Mouse (Mus musculus) myocyte (in vitro differentiated cells): ENCODE data around the gene Lrrfip2. TPM values are rescaled to one million over a fixed set of nuclear protein-coding genes. Genes with fewer than 3 reads are reported as not detected.

ENCODE experiments used
- H3K27me3 ChIP-seq: one replicate; pipeline ENCODE4 v1.6.1; 2011; ENCODE audit not compliant: control insufficient read depth, insufficient read depth, insufficient read length
- H3K36me3 ChIP-seq: one replicate; pipeline ENCODE4 v1.6.1; 2011; ENCODE audit not compliant: control insufficient read depth, insufficient read depth
- H3K4me2 ChIP-seq: one replicate; pipeline ENCODE4 v1.6.1; 2011; ENCODE audit warnings: low read depth, control low read depth
- H3K4me3 ChIP-seq: one replicate; pipeline ENCODE4 v1.5.1; 2011; ENCODE audit warnings: mild to moderate bottlenecking, control low read depth, moderate library complexity
- H3K79me2 ChIP-seq: one replicate; pipeline ENCODE4 v1.6.1; 2011; ENCODE audit not compliant: control insufficient read depth, insufficient read depth
- H3ac ChIP-seq: one replicate; pipeline ENCODE4 v1.6.1; 2011; ENCODE audit not compliant: control insufficient read depth, insufficient read length
- CEBPB ChIP-seq: IDR thresholded peaks from 2 replicates; pipeline ENCODE4 v1.6.1; 2011; ENCODE audit warnings: mild to moderate bottlenecking, moderate library complexity; ENCODE audit not compliant: poor library complexity, insufficient read depth, severe bottlenecking
- E2F4 ChIP-seq: IDR thresholded peaks from one replicate; pipeline ENCODE4 v1.6.1; 2011; ENCODE audit warnings: mild to moderate bottlenecking, control low read depth, moderate library complexity; ENCODE audit not compliant: insufficient read depth
- MAX ChIP-seq: IDR thresholded peaks from one replicate; pipeline ENCODE4 v1.6.1; 2011; ENCODE audit warnings: low read depth, mild to moderate bottlenecking, control low read depth
- MYOD1 ChIP-seq, 3 experiments: IDR thresholded peaks; one replicate each; pipeline ENCODE4 v1.6.1; 2011; ENCODE audit warnings: control low read depth in 2 of 3, low read depth in 2 of 3, mild to moderate bottlenecking in 2 of 3, moderate library complexity in 1 of 3; ENCODE audit not compliant: insufficient read length in 2 of 3, control insufficient read depth in 1 of 3
- MYOG ChIP-seq, 3 experiments: IDR thresholded peaks; one replicate each; pipeline ENCODE4 v1.6.1; 2011; ENCODE audit warnings: control low read depth in 2 of 3, low read depth in 2 of 3, mild to moderate bottlenecking in 2 of 3; ENCODE audit not compliant: insufficient read length in 2 of 3, control insufficient read depth in 1 of 3, insufficient read depth in 1 of 3
- POLR2A ChIP-seq: IDR thresholded peaks from one replicate; pipeline ENCODE4 v1.6.1; 2011; ENCODE audit warnings: low read depth, mild to moderate bottlenecking, control low read depth, moderate library complexity; ENCODE audit not compliant: insufficient read length
- POLR2AphosphoS2 ChIP-seq: IDR thresholded peaks from one replicate; pipeline ENCODE4 v1.6.1; 2011; ENCODE audit warnings: low read depth, control low read depth; ENCODE audit not compliant: insufficient read length
- REST ChIP-seq: IDR thresholded peaks from one replicate; pipeline ENCODE4 v1.6.1; 2011; ENCODE audit warnings: mild to moderate bottlenecking, control low read depth, moderate library complexity; ENCODE audit not compliant: insufficient read depth, insufficient read length
- SRF ChIP-seq: IDR thresholded peaks from one replicate; pipeline ENCODE4 v1.6.1; 2011; ENCODE audit warnings: low read depth; ENCODE audit not compliant: control insufficient read depth, insufficient read length
- TCF12 ChIP-seq: IDR thresholded peaks from one replicate; pipeline ENCODE4 v1.6.1; 2011; ENCODE audit warnings: mild to moderate bottlenecking, control low read depth; ENCODE audit not compliant: poor library complexity, insufficient read depth, severe bottlenecking
- TCF3 ChIP-seq: IDR thresholded peaks from one replicate; pipeline ENCODE4 v1.6.1; 2011; ENCODE audit warnings: low read depth, control low read depth; ENCODE audit not compliant: insufficient read length
- USF1 ChIP-seq: IDR thresholded peaks from one replicate; pipeline ENCODE4 v1.6.1; 2011; ENCODE audit warnings: low read depth, mild to moderate bottlenecking, control low read depth, moderate library complexity
- polyA plus RNA-seq: library from polyadenylated mRNA; unstranded; fragments of >200 nt; fragmentation: generic; extraction: Trizol; gene quantifications from one replicate; pipeline ENCODE4 v1.2.1, GENCODE M21; 2012; ENCODE audit warnings: missing spikeins

Lrrfip2 gene
- polyA plus RNA-seq, 1 experiment, result 27.8 TPM

DNA sequence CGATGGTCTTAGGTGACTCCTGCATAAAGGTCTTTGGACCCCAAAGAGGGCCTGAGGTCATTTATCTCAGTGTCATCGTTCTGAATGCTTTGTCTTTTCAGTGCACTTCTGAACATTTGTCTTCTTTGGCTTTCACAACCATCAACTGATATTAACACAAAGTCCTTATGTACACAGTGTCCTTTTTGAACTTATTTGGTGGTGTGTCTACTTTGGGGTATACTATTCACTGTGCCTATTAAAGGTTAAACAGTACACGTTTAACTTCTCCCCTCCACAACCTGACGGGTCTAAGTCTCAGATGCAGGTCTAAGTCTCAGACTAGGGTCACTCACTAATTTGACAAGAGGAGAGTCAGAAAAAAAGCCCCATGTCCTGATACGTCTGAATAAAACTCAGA is 153.2 kb downstream of the Lrrfip2 start:
- Histone ChIP-seq H3K4me2 (peak overlapping the region; percentile 79), H3K36me3 (peaks cover 5% of the 10 kb centered on the region), H3ac (peak overlapping the region; percentile 84), H3K27me3 (no peaks in the 10 kb centered on the region), H3K79me2 (peaks cover 49% of the 10 kb centered on the region), H3K4me3 (peak overlapping the region; percentile 93)
- TF ChIP-seq SRF (no peak), USF1 (no peak), TCF3 (no peak), MYOG (IDR thresholded peaks at IDR 0.05; ENCODE audit: control insufficient read depth in 1 of 3, insufficient read depth in 1 of 3, insufficient read length in 2 of 3, low read depth in 2 of 3) (no peak), MYOD1 (IDR thresholded peaks at IDR 0.05; ENCODE audit: control insufficient read depth in 1 of 3, insufficient read length in 2 of 3, low read depth in 2 of 3) (no peak), POLR2AphosphoS2 (no peak), POLR2A (no peak), REST (no peak), E2F4 (no peak), CEBPB (no peak), TCF12 (no peak), MAX (no peak)

- Histone ChIP-seq H3K79me2 (peaks cover 54% of the 10 kb centered on the region), H3K4me2 (peak overlapping the region; percentile 79), H3ac (peak overlapping the region; percentile 84), H3K36me3 (peaks cover 5% of the 10 kb centered on the region), H3K27me3 (no peaks in the 10 kb centered on the region), H3K4me3 (peak overlapping the region; percentile 93)
- TF ChIP-seq MYOD1 (IDR thresholded peaks at IDR 0.05; ENCODE audit: control insufficient read depth in 1 of 3, insufficient read length in 2 of 3, low read depth in 2 of 3) (peak in 1 of 3 experiments; percentile 46), E2F4 (no peak)
These were observed 153.7 kb downstream of the Lrrfip2 start for GRCm38 (mm10) chr9:111271056-111271433.

DNA sequence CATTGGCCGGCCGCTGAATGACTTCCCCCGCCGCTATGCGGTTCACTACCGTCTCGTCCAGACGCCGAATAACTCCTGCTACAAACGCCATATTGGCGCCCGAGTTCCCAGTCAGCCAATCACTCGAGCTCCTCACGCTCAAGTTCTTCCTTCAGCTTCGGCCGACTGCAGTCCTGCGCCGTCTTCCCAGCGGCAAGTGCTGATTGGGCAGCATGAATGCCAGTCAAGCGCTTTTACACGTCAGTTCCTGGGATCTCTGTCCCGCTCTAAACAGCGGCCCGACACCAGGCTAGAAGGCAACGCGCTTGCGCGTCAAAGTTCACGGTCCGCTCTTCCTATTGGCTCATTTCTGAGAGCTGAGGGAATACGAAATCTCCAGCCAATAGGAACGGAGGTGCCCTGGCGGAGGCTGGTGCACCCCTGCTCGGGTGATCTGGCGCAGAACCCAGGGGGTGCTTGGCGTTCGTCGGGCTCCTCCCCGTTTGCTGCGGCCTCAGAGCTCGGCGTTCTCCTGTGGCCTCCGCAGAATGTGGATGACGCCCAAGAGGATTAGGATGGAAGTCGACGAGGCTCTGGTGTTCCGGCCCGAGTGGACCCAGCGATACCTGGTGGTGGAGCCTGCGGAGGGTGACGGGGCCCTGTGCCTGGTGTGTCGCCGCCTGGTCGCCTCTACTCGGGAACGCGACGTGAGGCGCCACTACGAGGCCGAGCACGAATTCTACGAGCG is 154.2 kb downstream of the Lrrfip2 start, which contains the start of the genes Mlh1 and Epm2aip1:
TSS of gene Mlh1 (minus strand) at position 358 of the 727 bp plus-strand sequence.
TSS of gene Epm2aip1 (plus strand) at position 496 of the 727 bp plus-strand sequence.
- H3K27me3 ChIP-seq, result no peaks in the 10 kb centered on the region
- TF ChIP-seq MYOG (IDR thresholded peaks at IDR 0.05; ENCODE audit: control insufficient read depth in 1 of 3, insufficient read depth in 1 of 3, insufficient read length in 2 of 3, low read depth in 2 of 3) (no peak), TCF3 (no peak), POLR2A (peak; percentile 94), MYOD1 (IDR thresholded peaks at IDR 0.05; ENCODE audit: control insufficient read depth in 1 of 3, insufficient read length in 2 of 3, low read depth in 2 of 3) (no peak), POLR2AphosphoS2 (peak; percentile 93)

GRCm38 (mm10) chr9:111272356-111272755 is 155.0 kb downstream of the Lrrfip2 start:
- Histone ChIP-seq H3K36me3 (peaks cover 10% of the 10 kb centered on the region), H3K4me2 (peak overlapping the region; percentile 90), H3K79me2 (peaks cover 67% of the 10 kb centered on the region), H3ac (peak overlapping the region; percentile 84), H3K4me3 (peak overlapping the region; percentile 93), H3K27me3 (no peaks in the 10 kb centered on the region)
- TF ChIP-seq USF1 (no peak), MYOG (IDR thresholded peaks at IDR 0.05; ENCODE audit: control insufficient read depth in 1 of 3, insufficient read depth in 1 of 3, insufficient read length in 2 of 3, low read depth in 2 of 3) (no peak), MAX (no peak), SRF (no peak), TCF12 (no peak), MYOD1 (IDR thresholded peaks at IDR 0.05; ENCODE audit: control insufficient read depth in 1 of 3, insufficient read length in 2 of 3, low read depth in 2 of 3) (no peak), REST (no peak), POLR2A (no peak), CEBPB (no peak), TCF3 (no peak), E2F4 (no peak), POLR2AphosphoS2 (no peak)

More for the DNA sequence above, 154.2 kb downstream of the Lrrfip2 start, which contains the start of the genes Mlh1 and Epm2aip1:
- H3K79me2 ChIP-seq, result peaks cover 59% of the 10 kb centered on the region
- peak within 1 kb of the TSS; percentile 93 for H3K4me3 ChIP-seq
- peak within 1 kb of the TSS; percentile 84 for H3ac ChIP-seq
- peaks cover 5% of the 10 kb centered on the region for H3K36me3 ChIP-seq
- peak within 1 kb of the TSS; percentile 90 for H3K4me2 ChIP-seq
